Mouse (Mus musculus) heart, adult 8-10 months (tissue): Measurements from ENCODE around the gene Col6a2. TPM values are rescaled to one million over a fixed set of nuclear protein-coding genes. Genes with fewer than 3 reads are reported as not detected.

Experiments used
- DNase-seq: peaks from one replicate; pipeline ENCODE4 v3.0.0; 2022; ENCODE audit warnings: low spot score
- total RNA-seq, 4 experiments: library from RNA; stranded (reverse); gene quantifications; 2 replicates each; pipeline ENCODE4 v1.2.4; 2022

Gene Col6a2
- total RNA-seq, 4 experiments from 2014 or later, result 27.7 to 45.4 (median 40.4) TPM

DNA sequence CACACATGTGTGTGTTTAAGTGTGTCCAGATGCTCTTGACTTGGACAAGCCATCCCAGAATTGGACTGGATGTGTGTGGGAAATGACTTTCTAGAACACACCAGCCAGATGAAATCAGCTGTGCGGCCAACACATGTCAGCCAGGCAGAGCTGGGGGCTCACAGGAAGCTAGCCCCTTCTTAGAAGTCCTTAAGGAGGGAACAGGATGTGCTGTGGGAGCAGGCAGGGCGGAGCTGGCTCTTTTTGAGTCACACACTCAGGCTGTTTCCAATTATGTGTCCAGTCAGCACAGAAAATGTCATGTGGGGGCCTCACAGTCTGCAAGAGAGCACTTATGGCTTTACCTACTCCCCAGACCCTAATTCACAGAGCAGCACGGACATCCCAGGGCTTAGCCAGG, 12.6 kb upstream of the Col6a2 start:
- peak; percentile 60 for DNase-seq

DNA sequence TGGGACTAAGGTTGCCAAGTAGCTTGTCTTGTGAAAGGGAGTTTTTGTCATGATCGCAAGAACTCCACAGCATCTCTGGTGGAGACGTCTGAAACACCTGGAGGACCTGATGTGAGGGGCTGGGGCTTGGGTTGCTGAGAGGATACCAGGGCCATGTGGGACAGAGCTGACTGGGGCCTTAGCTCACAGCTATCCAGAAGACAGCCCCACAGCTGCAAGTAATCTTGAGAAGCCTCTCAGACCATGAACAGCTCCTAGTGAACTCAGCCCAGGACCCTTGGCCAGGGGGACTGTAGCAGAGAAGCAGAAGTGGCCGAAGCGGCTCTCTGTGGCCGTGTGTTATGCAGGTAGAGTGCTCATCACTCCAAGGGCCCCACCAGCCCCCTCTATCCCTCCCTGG, 11.2 kb upstream of the Col6a2 start:
- no peak for DNase-seq

DNA sequence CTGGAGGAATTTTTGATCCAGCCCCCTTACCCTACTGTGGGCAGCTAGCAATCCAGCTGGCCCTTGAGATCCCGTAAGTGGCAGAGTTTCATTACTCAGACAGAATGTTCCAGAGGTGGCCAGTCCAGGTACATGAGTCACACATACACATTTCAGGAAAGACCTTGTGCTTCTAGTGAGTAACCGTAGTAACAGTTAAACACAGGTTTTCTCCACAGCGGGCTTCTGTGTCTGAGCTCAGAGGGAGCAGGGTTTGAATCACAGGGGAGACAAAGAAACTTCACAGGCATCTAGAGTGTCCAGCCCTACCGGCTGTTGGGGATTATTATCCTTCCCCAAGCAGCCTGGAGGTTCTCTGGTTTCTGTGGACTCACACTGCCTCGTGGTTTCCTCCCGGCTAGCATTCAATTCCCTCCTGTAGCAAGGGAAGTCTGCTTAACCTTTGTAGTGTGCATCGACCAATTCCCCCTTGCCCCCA, 10.7 kb upstream of the Col6a2 start:
- DNase-seq, result no peak

DNA sequence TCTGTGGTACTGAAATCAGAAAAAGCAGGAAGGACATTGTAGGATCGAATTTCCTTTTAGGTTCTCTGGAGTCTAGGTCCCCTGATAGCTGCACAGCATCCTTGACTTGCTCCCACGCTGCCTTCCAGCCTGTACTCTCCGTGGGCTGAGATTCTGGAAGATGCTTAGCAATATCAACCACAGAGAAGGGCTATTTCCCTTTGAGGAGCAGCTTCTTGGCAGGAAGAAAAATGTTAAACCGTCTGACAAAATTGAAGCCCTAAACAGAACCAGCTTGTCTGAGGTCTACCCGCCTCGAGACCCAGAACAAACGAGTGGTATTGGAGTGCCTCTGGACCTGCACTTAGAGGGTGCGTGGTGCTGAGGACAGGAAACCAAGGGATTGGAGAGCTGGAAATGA, 9.2 kb upstream of the Col6a2 start:
- DNase-seq, result no peak

GRCm38 (mm10) chr10:76630657-76631056, 7.2 kb upstream of the Col6a2 start:
- no peak for DNase-seq

DNA sequence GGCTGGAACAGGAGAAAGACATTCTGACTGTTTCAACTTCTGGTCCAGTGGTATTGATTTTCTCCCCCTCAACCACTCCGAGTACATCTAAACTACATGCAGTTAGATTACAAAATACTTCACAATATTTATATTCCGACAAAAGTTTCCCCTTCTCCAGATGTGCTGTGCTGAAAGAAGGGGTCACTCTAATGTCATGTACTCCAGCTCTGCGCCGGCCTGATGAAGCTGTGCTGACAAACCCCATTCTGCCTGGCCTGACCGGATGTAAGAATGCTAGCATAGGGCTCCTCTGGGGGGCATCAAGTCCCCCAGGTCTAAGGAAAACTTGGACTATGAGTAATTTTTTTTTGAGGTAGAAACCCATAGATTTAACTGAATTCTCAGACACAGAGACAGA, 4.3 kb upstream of the Col6a2 start:
- DNase-seq, result no peak

GRCm38 (mm10) chr10:76624903-76625302, 1.5 kb upstream of the Col6a2 start:
- DNase-seq, result no peak

DNA sequence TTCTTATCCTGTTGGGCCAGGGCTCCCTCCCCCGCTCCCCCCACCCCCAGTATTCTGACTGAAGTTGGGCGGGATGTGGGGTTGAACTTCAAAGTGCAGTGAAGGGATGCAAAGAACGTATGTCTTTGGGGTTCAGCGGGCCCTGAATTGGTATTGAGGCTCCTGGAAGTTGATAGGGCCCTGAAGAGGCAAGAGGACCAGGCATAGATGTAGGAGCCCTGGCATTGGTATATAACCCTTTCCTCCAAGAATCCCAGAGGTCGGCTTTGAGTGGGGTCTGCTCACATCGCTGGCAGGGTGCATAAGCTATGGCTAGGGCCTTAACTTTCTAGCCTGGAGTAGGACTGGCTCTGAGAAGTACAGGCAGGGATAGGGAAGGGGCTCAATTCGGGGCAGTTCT, 304 bp upstream of the Col6a2 start:
- DNase-seq, result no peak

- DNase-seq, result no peak
Measured at GRCm38 (mm10) chr10:76622411-76622810, 1.0 kb downstream of the Col6a2 start.

DNA sequence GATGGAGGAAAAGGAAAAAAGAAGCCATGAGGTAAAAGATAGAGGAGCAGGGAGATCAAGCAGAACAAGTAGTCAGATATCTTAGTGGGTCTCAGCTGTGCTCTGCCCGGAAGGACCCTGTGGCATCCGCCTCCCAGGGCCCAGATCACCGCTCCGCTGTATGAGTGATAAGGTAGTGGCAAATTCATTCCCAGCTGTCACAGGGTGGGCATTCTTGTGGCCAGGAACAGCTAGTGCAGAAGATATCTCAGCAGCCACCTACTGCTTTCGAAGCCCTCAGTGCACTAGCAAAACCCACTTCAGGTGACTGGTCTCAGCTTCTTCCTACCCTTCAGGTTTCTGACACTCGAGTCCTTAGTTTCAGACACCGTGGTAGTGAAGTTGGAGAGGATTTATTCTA, 11.0 kb downstream of the Col6a2 start:
- DNase-seq, result no peak

- no peak for DNase-seq
Measured at GRCm38 (mm10) chr10:76602690-76603089, 20.7 kb downstream of the Col6a2 start.

DNA sequence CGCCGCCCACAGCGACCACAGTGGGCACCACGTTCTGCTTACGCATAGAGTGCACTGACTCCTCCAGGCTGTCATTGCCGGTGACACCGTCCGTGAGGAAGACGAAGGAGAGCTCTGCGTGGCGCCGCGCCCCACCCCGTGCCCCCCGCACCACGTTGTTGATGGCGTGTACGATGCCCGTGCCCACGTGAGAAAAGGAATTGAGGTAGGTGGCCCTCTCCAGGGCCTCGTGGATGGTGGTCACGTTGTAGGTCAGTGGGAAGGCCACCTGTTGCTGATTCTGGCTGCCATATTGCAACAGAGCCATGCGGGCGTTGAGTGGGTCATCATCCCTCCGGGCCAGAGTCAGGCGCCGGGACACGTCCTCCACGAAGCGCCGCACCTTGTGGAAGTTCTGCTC, 27.1 kb downstream of the Col6a2 start:
- no peak for DNase-seq

GRCm38 (mm10) chr10:76590197-76590596, 33.2 kb downstream of the Col6a2 start:
- DNase-seq, result no peak

- DNase-seq, result no peak
Measured at GRCm38 (mm10) chr10:76586190-76586589, 37.2 kb downstream of the Col6a2 start.

- DNase-seq, result no peak
Measured at GRCm38 (mm10) chr10:76584138-76584537, 39.3 kb downstream of the Col6a2 start.

GRCm38 (mm10) chr10:76576920-76577319, 46.5 kb downstream of the Col6a2 start:
- DNase-seq, result no peak

DNA sequence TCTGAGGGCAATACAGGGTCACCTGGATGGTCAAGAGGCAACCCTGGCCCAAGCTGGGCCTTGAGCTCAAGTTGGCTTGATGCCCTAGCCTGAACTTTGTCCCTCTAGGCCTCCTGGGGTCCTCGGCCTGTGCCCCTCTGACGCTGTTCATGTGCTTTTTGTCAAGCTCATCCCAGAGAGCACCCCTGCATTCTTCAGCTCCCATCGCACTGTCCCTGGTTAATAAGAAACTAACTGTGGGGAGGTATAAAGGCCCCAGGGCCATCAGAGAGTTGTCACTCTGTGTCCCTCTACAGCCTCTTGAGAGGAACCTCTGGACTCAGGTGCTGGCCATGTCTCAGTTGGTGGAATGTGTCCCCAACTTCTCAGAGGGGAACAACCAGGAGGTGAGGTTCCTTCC, 48.1 kb downstream of the Col6a2 start, which contains the start of gene Ftcd:
Ftcd (plus strand) TSS at position 275 of the 400 bp plus-strand sequence.
- DNase-seq, result no peak

DNA sequence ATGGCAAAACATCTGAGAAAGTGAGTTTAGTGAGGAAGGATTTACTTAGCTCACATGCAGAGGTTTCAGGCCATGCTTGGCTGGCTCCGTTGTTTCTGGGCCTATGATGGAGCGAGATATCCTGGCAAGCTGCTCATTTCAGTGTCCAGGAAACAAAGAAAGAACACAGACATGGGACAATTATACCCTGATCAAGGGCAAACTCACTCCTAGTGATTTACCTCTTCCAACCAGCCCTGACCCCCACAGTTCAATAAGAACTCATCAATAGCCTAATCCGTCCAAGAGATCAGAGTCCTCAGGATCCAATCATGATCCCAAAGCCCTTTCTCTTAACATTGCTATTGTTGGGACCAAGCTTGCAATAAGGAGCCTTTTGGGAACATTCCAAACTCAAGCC, 51.3 kb downstream of the Col6a2 start:
- DNase-seq, result no peak

DNA sequence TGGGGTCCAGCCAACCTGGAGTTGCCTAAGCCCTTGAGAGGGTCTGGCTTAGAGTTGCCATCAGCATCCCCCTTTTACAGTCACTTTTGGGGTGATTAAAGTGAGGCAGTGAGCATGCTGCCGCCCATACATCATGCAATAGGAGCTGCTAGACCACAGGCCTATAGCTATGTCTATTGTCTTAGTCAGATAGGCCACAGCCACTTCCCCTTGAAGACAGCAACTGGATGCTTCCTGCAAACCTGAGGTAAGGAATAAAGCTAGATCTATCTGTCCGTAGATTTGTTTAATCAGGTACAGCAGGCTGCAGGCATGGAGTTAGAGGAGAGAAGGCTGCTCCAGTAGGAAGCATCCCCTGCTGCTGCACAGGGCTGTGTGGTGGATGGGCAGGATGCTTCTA, 52.4 kb downstream of the Col6a2 start:
- no peak for DNase-seq

DNA sequence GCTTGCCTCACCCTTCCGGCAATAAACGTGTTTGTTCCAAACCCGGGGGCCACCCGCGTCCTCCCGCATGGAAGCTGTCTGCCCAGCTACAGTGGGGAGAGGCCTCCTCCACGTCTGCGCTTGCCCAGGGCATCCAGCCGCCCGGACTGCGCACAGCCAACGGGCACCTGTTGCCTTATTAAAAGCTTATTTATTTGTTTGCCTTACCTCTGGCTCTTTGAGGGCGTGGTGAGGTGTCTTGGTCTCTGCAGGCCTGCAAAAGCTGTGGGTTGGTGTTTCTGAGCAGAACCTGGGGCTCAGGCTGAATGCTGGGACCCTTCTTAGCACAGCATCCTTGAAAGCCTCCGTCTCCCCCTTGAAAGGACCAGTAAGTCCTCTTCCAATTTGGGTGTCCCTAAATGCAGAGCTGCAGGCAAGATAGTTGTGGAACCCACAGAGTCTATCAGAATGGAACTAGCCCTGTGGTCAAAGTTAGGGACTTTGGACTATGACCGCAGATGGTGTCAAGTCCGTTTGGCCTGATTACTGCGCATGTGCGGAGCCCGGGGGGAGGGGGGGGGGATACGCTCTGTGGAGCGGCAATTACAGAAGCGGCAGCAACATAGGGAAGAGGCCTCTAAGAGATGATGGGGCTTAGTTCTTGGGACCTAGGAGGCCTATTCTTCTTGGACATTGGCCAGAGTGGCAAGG, 53.3 kb downstream of the Col6a2 start:
- no peak for DNase-seq

- DNase-seq, result no peak
Measured at GRCm38 (mm10) chr10:76561972-76562371, 61.5 kb downstream of the Col6a2 start, which contains the start of gene Spatc1l. TSS of gene Spatc1l (plus strand) at chr10:76562272.

DNA sequence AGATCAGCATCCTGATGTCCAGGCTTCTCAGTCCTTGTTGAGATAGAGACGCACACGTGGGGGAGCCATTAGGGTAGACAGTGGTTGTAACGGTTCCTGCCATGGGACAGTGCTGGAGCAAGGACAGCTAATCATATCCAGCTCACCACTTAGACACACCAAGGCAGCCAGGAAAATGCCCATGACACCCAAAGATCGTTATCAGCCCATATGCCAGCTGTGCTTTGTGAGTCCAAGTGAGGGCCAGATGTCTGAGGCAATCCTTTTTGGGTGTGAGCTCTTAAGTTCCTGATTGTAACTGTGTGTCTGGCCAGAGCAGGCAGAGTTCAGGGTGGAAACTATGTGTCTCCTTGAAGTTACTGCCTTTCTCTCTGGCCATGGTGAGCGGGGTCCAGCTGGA, 69.4 kb downstream of the Col6a2 start:
- no peak for DNase-seq

DNA sequence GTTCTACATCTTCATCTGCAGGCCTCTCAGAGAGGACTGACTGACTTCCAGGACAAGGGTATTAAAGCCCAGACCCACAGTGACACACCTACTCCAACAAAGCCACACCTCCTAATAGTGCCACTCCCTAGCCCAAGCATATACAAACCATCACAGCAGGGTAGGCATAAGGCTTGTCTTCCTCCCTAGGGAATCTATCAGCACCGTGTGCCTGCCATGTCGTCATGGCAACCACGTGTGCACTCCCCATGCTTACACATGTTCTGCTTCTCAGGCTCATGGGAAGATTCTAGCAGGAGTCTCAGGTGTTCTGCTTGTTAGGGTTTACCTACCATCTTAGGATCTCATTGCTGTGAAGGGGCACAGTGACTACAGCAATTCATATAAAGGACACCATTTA, 71.9 kb downstream of the Col6a2 start:
- DNase-seq, result no peak

GRCm38 (mm10) chr10:76550458-76550857, 73.0 kb downstream of the Col6a2 start:
- DNase-seq, result no peak
